28 mouse cellular contexts compared by ENCODE assay signal in the genomic region with DNA sequence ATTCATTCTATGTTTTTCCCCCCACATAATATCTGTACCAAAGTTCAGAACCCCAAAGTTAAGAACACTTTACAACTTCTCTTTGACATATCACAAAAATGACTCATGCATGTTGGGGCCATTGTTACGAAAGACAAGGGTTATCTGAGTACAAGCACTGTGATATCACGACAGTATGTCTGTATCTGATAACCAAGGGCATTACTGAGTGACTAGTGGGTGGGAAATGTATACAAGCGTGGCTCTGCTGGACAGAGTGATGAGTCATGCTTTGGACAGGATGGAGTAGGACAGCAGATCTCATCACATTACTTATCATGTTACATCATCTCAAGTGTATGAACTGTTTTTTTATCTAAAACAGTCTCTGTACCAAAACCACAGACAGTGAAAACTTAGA. TPM values are rescaled to one million over a fixed set of nuclear protein-coding genes. Genes with fewer than 3 reads are reported as not detected.
DNase-seq lines count a peak whose midpoint lies in the region; ATAC-seq lines count a peak whose summit lies in the region.
"Had no signal": no experiment of that assay in that cellular context is flagged by ENCODE, and none has a peak within 500 bp of the region (broad histone marks: within the 10 kb centered on the region; RNA-seq: fewer than 3 reads in every experiment).

No protein-coding gene starts in this region.

- no peak overlapping the region for H3K4me3 ChIP-seq in hindbrain, embryonic 12.5 days
- H3K4me3 ChIP-seq: embryonic facial prominence, embryonic 12.5 days; erythroblast, embryonic 14.5 days; forebrain, embryonic 12.5 days; heart, embryonic 15.5 days; intestine, embryonic 15.5 days; limb, embryonic 10.5 days had no signal

- no peak overlapping the region for H3K27ac ChIP-seq in hindbrain, embryonic 12.5 days
- H3K27ac ChIP-seq: embryonic facial prominence, embryonic 12.5 days; forebrain, embryonic 12.5 days; heart, embryonic 15.5 days; hindbrain, embryonic 14.5 days; intestine, embryonic 15.5 days; limb, embryonic 10.5 days; macrophage had no signal

- no peaks in the 10 kb centered on the region for H3K4me1 ChIP-seq in hindbrain, embryonic 12.5 days
- H3K4me1 ChIP-seq: embryonic facial prominence, embryonic 12.5 days; forebrain, embryonic 12.5 days; intestine, embryonic 15.5 days; limb, embryonic 10.5 days had no signal

- no peaks in the 10 kb centered on the region for H3K36me3 ChIP-seq in hindbrain, embryonic 12.5 days
- H3K36me3 ChIP-seq: embryonic facial prominence, embryonic 12.5 days; forebrain, embryonic 12.5 days; heart, embryonic 15.5 days; intestine, embryonic 15.5 days; limb, embryonic 10.5 days had no signal

- no peak overlapping the region for H3K4me2 ChIP-seq in hindbrain, embryonic 12.5 days (replicated peaks)
- H3K4me2 ChIP-seq: embryonic facial prominence, embryonic 12.5 days; forebrain, embryonic 12.5 days; heart, embryonic 15.5 days; hindbrain, embryonic 14.5 days; intestine, embryonic 15.5 days; midbrain, embryonic 11.5 days had no signal

- peak; percentile 18 for DNase-seq in adrenal gland, adult 8-10 months
- DNase-seq in adrenal gland, postnatal 25 days = no peak
- peak; percentile 99 for DNase-seq in 416B (ENCODE audit: low read depth)
- peak; percentile 20 for DNase-seq in Muller cell, postnatal 12 days (ENCODE audit: inconsistent ontology term)
- no peak for DNase-seq in ovary, postnatal 10 days (ENCODE audit: low spot score)
- DNase-seq: B cell, adult 2 months; cerebellum, adult 18-20 months; cerebellum, postnatal 14 days; gastrocnemius, postnatal 36 days; heart, postnatal 36 days; kidney, adult 8-10 months; kidney, postnatal 14 days; liver; lung, adult 2 months; retina, postnatal 1 day; right cerebral cortex, postnatal 4 days; thymus, postnatal 14 days had no signal

- WGBS in hindbrain, embryonic 12.5 days = 65% methylated on average over 3 of the region's 3 CpGs

- H3K27me3 ChIP-seq in hindbrain, embryonic 12.5 days = no peaks in the 10 kb centered on the region
- H3K27me3 ChIP-seq: embryonic facial prominence, embryonic 12.5 days; forebrain, embryonic 12.5 days; intestine, embryonic 15.5 days had no signal

- peak; percentile 49 for ATAC-seq in megakaryocyte, adult 5-6 weeks (ENCODE audit: poor library complexity, severe bottlenecking)
- ATAC-seq in hindbrain, embryonic 12.5 days (ENCODE audit: low FRiP score) = no peak
- ATAC-seq: intestine, embryonic 15.5 days had no signal

- no peak overlapping the region for H3K9ac ChIP-seq in hindbrain, embryonic 12.5 days
- H3K9ac ChIP-seq: embryonic facial prominence, embryonic 12.5 days; forebrain, embryonic 12.5 days; heart, embryonic 15.5 days; hindbrain, embryonic 14.5 days; intestine, embryonic 15.5 days had no signal

- H3K9me3 ChIP-seq in hindbrain, embryonic 12.5 days (replicated peaks) = no peaks in the 10 kb centered on the region
- H3K9me3 ChIP-seq: embryonic facial prominence, embryonic 12.5 days; forebrain, embryonic 12.5 days; heart, embryonic 15.5 days; intestine, embryonic 15.5 days; limb, embryonic 10.5 days had no signal

RNA-seq across cellular contexts. Expression of a gene that starts 48.5 kb away (rescaled TPM):
- 10 to 100 TPM; 13.6 to 28.0 (median 17.8) TPM for total RNA-seq in adrenal gland, adult 8-10 months (2022)
- total RNA-seq in adrenal gland, postnatal 25 days (2021) = 8.7 and 12.4 TPM in 2 replicates
- total RNA-seq in megakaryocyte, adult 5-6 weeks (2015) = 20.2 and 21.3 TPM in 2 replicates
- 18.9 and 32.4 TPM in 2 replicates for total RNA-seq in megakaryocyte, adult 5-6 weeks (2017)
- 4.8 and 6.2 TPM in 2 replicates for polyA plus RNA-seq in hindbrain, embryonic 12.5 days (2016; fragmentation: Nextera tagmentation; extraction: Ambion mirVana)

Comparison
In these comparisons a context has a peak if more than half of its experiments do, and no peak if none do; other contexts are left out.
1. DNase-seq: peak in adrenal gland, adult 8-10 months (single experiment), 416B (single experiment) and Muller cell, postnatal 12 days (single experiment); none in adrenal gland, postnatal 25 days (single experiment) and ovary, postnatal 10 days (single experiment).